Mouse (Mus musculus) macrophage (primary cell): ENCODE measurements at regions not wholly inside any gene's neighbourhood (a gene's known extent, or its start where the extent isn't known, plus 50 kb on each side); places are given as distances from the start of the nearest gene placed in this dataset.

ENCODE experiments used
- H3K27ac ChIP-seq: fragments of 350-480 bp; formaldehyde crosslinking; 2 replicates; pipeline ENCODE4 v1.9.0; 2021
- H3K36me3 ChIP-seq: fragments of 350-480 bp; formaldehyde crosslinking; 2 replicates; pipeline ENCODE4 v1.9.0; 2021; ENCODE audit errors: inconsistent target
- H3K4me3 ChIP-seq: fragments of 350-480 bp; formaldehyde crosslinking; 2 replicates; pipeline ENCODE4 v1.9.0; 2021; ENCODE audit errors: inconsistent target
- H3K79me2 ChIP-seq: fragments of 350-480 bp; formaldehyde crosslinking; 2 replicates; pipeline ENCODE4 v1.9.0; 2021; ENCODE audit errors: inconsistent target
- WGBS: methylation state at CpG from one replicate; pipeline ENCODE4 v1.1.7; 2026; ENCODE audit warnings: inconsistent platforms; ENCODE audit not compliant: missing documents; 5-methylcytosine and 5-hydroxymethylcytosine counted together

- WGBS, result 92% methylated on average over 4 of the region's 4 CpGs
- no peak overlapping the region for H3K27ac ChIP-seq
- no peaks in the 10 kb centered on the region for H3K36me3 ChIP-seq
- H3K79me2 ChIP-seq, result no peaks in the 10 kb centered on the region
- H3K4me3 ChIP-seq, result no peak overlapping the region
These were observed 283.0 kb upstream of the Tle4 start for GRCm38 (mm10) chr19:14880818-14881217.

GRCm38 (mm10) chr19:14873986-14874385, 276.1 kb upstream of the Tle4 start:
- no peaks in the 10 kb centered on the region for H3K79me2 ChIP-seq
- 92% methylated on average over 1 of the region's 1 CpGs for WGBS
- H3K36me3 ChIP-seq, result no peaks in the 10 kb centered on the region
- no peak overlapping the region for H3K4me3 ChIP-seq
- H3K27ac ChIP-seq, result no peak overlapping the region

DNA sequence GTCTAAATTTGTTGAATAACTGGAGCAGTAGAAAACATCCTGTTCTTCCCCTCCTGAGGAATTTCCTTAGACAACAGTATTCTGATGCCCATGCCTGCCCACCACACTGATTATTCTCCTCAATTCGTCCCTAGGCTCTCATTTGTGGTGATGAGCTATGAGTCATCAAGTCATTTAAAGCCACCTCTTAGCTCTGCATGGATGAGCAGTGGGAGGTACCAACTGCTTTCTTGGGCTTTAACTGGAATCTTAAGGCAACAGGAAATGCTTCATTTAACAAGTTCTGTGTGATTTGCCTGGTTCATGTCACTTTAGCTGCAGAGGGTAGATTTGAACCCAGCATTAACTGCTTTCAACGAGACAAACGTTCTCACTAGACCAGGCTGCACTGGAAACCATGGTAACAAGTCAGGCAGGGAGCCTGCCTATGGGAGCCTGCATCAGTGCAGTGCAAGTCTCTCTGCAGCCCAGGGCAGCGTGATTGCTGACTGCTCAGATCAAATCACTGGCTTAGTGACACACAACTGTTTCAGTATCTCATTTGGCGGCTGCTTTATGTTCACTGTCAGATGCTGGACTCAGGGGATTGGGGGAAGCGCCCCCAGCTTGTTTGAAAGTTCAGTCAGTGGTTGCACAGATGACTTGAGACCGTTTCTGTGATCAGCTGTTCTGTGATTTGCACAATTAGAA, 273.5 kb upstream of the Tle4 start:
- Histone ChIP-seq H3K79me2 (no peaks in the 10 kb centered on the region), H3K27ac (no peak overlapping the region), H3K4me3 (no peak overlapping the region), H3K36me3 (no peaks in the 10 kb centered on the region)
- 34% methylated on average over 7 of the region's 7 CpGs for WGBS

DNA sequence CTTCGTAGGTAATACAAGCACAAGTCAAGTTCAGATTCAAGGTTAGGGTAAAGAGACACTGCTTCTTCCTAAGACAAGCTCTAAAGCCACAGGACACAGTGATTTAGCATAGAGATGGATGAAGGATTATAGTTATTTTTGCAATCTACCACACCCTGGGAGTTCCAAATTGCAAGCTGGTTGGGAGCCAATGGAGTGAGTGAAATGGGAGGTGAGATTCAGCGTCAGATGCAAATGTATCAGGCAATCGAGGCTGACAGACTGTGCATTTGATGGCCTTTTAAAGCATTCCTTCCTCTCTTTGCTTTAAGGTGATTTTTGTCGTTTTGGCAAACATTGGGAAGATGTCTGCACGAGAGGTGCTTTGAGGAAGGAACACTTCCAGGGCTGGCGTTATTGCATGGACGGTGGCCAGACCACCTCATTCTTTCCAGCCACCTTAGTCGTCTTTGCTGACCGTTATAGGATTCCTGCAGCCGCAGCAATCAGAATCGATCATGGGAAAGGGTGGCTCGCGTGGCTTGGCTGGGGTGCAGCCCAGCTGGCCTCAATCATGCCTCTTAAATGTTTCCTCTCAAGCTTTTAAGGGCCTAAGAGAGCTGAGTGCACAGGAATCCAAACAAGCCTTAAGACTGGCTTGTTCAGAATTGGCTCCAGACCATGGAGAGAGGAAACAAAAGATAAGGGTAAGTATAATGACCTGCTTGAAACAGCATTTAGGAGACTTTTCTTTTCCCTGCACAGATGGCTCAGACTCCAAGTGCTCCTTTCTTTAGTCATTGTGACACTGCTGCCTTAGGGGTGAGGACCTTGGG, 265.0 kb upstream of the Tle4 start:
- Histone ChIP-seq H3K4me3 (no peak overlapping the region), H3K79me2 (no peaks in the 10 kb centered on the region), H3K27ac (no peak overlapping the region), H3K36me3 (no peaks in the 10 kb centered on the region)
- WGBS, result 61% methylated on average over 13 of the region's 13 CpGs

DNA sequence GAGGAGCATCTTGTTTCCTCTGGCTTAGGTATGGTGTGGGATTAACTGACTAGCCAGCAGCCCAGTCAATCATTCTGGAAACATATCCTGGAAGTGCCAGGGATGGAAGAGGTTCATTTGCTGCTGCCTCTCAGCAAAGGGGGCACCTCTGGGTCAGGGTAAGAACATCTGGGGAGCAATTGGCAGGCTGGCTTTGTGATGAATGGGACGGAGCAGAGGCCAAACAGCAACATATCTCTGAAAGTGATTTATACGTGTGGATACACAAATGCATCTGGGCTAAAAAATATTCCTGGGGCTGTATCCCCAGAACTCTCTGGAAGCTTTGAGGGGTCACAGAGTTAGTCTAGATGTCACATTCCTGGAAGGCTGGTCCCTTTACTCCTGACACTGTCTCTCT, 257.2 kb upstream of the Tle4 start:
- H3K4me3 ChIP-seq, result no peak overlapping the region
- H3K36me3 ChIP-seq, result no peaks in the 10 kb centered on the region
- no peak overlapping the region for H3K27ac ChIP-seq
- WGBS, result 90% methylated on average over 2 of the region's 2 CpGs
- H3K79me2 ChIP-seq, result no peaks in the 10 kb centered on the region

- Histone ChIP-seq H3K79me2 (no peaks in the 10 kb centered on the region), H3K27ac (no peak overlapping the region), H3K36me3 (no peaks in the 10 kb centered on the region), H3K4me3 (no peak overlapping the region)
- WGBS, result 90% methylated on average over 4 of the region's 4 CpGs
These were observed 255.6 kb upstream of the Tle4 start for GRCm38 (mm10) chr19:14853416-14853815.

DNA sequence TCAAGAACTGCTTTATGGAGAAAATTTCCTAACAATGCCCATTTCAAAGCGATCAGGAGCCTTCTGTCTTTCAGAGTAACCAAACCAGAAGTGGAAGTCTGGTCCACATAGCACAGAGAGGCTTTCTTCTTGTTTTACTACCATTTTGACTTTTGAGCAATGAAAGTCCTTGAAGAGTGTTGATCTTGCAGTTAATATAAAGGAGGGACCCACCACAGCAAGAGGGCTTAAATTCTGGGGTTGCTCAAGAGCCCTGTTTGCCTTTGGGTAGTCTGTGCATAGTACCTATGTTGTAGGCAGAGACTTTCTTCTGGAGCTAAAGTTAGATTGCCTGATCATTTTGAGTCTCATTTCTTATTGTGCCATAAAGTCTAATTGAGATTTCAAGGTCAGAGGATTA, 251.7 kb upstream of the Tle4 start:
- no peak overlapping the region for H3K4me3 ChIP-seq

DNA sequence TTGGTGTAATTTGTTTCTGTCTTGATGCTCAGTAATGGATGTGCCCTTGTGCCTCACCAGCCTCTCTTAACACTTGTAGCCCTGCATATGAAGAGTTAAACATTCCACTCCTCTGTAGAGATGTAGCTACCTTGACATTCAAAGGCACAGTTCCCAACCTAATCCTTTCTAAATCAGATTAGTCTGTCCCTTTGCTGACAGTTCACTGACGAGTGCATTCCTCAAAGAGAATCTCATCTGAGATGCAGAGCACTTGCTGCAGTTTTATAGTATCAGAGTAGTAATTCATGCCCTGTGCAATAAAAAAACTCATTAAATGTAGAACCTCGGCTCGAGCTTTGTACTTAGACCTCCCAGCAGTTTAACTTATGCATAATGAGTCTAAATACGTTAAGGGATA, 249.3 kb upstream of the Tle4 start:
- WGBS, result 78% methylated on average over 4 of the region's 4 CpGs
- Histone ChIP-seq H3K4me3 (no peak overlapping the region), H3K27ac (no peak overlapping the region), H3K79me2 (no peaks in the 10 kb centered on the region), H3K36me3 (no peaks in the 10 kb centered on the region)

More for the DNA sequence above, 251.7 kb upstream of the Tle4 start:
- no peak overlapping the region for H3K27ac ChIP-seq
- WGBS, result 94% methylated on average over 1 of the region's 1 CpGs
- H3K79me2 ChIP-seq, result no peaks in the 10 kb centered on the region
- no peaks in the 10 kb centered on the region for H3K36me3 ChIP-seq

GRCm38 (mm10) chr19:14835629-14836028, 237.8 kb upstream of the Tle4 start:
- 93% methylated on average over 8 of the region's 8 CpGs for WGBS
- no peaks in the 10 kb centered on the region for H3K36me3 ChIP-seq
- H3K27ac ChIP-seq, result no peak overlapping the region
- H3K79me2 ChIP-seq, result no peaks in the 10 kb centered on the region
- no peak overlapping the region for H3K4me3 ChIP-seq

DNA sequence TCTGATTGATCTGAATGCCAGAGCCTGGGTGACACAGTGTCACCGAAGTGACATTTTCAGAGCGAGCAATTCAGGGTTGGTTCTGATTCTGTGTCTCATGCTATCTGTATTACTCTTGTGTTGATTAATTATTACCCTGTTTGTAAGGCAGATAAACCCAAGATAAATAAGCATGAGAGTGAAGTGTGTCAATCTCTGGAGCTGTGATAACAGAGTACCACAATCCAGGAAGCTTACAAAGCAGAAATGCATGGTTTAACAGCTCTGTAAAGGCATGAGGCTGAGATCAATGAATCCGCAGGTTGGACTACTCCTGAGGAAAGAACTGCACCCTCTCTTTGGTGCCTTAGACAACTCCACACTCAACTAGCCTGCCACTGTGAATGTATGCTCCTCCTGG, 218.5 kb upstream of the Tle4 start:
- no peak overlapping the region for H3K4me3 ChIP-seq
- WGBS, result 89% methylated on average over 3 of the region's 3 CpGs
- no peaks in the 10 kb centered on the region for H3K36me3 ChIP-seq
- H3K27ac ChIP-seq, result no peak overlapping the region
- no peaks in the 10 kb centered on the region for H3K79me2 ChIP-seq

DNA sequence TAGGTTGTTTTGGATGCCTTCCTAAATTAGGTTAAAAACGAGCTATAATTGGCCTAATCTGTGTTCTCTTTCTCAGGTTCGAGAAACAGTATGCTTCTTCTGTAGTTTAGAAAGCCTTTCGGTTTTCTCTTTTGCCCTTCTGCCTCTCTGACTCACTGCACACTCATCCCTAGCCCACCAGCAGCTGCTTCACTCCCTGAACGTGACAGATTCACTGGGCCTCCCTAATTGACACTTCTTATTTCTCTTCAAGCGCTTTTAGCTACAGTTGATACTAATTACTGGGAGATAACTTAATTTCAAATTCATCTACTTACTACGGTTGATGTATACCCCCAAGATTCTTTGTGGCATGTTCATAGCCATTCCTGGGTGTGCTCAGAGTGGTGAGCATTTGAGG, 208.9 kb upstream of the Tle4 start:
- no peak overlapping the region for H3K27ac ChIP-seq
- H3K36me3 ChIP-seq, result no peaks in the 10 kb centered on the region
- H3K79me2 ChIP-seq, result no peaks in the 10 kb centered on the region
- WGBS, result 81% methylated on average over 6 of the region's 6 CpGs
- H3K4me3 ChIP-seq, result no peak overlapping the region

GRCm38 (mm10) chr19:14802909-14803650, 205.2 kb upstream of the Tle4 start:
- Histone ChIP-seq H3K27ac (no peak overlapping the region), H3K4me3 (no peak overlapping the region), H3K36me3 (no peaks in the 10 kb centered on the region), H3K79me2 (no peaks in the 10 kb centered on the region)
- WGBS, result 42% methylated on average over 5 of the region's 5 CpGs

GRCm38 (mm10) chr19:14801669-14802068, 203.8 kb upstream of the Tle4 start:
- H3K4me3 ChIP-seq, result no peak overlapping the region
- H3K79me2 ChIP-seq, result no peaks in the 10 kb centered on the region
- H3K36me3 ChIP-seq, result no peaks in the 10 kb centered on the region
- 97% methylated on average over 8 of the region's 8 CpGs for WGBS
- H3K27ac ChIP-seq, result no peak overlapping the region

DNA sequence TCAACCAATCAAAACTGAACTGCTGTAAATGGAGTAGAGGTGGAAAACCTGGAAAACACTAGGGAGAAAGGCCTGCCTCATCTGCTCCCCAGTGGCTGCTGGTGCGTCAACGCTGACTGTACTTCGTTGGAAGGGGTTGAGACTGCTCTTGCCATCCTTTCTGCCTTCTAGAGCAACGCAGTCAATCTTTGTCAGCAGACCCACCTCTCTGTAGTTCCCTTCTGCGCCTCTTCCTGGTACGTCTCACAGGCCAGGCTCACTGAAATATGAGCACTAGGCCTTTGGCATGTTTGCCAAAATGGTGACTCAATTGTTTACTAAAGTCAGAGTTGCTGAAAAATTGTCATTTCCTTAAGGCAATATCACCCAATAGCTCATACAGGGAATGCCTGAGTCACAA, 201.2 kb upstream of the Tle4 start:
- no peak overlapping the region for H3K4me3 ChIP-seq
- 92% methylated on average over 6 of the region's 6 CpGs for WGBS
- no peak overlapping the region for H3K27ac ChIP-seq
- no peaks in the 10 kb centered on the region for H3K79me2 ChIP-seq
- no peaks in the 10 kb centered on the region for H3K36me3 ChIP-seq

DNA sequence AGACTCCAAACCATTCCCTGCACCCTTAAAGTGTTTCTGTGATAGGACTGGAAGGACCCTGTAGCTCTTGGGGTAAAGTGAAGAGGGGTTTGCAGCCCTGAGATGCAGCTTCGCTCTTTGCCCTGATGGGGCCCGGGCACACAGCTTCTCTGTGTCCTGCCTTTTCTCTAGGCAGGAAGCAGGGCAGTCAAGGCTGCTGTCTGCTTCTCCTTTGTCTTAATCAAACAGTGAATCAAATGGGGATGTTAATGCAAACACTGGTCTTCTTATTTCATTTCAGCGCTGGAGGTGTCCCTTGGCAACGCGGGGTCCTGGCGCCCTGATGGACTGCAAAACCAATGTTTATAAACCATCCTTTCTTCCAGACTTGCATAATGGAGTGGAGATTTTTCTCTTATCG, 200.6 kb upstream of the Tle4 start:
- Histone ChIP-seq H3K4me3 (no peak overlapping the region), H3K79me2 (no peaks in the 10 kb centered on the region), H3K27ac (no peak overlapping the region), H3K36me3 (no peaks in the 10 kb centered on the region)
- 86% methylated on average over 7 of the region's 7 CpGs for WGBS
